Mouse (Mus musculus): Measurements from ENCODE around the gene Mmp19.
"Not testable (repeated sequence)": the region's sequence is repeated elsewhere in the genome, so short reads cannot be mapped to it uniquely, and the experiment has no call there.

Gene Mmp19

DNA sequence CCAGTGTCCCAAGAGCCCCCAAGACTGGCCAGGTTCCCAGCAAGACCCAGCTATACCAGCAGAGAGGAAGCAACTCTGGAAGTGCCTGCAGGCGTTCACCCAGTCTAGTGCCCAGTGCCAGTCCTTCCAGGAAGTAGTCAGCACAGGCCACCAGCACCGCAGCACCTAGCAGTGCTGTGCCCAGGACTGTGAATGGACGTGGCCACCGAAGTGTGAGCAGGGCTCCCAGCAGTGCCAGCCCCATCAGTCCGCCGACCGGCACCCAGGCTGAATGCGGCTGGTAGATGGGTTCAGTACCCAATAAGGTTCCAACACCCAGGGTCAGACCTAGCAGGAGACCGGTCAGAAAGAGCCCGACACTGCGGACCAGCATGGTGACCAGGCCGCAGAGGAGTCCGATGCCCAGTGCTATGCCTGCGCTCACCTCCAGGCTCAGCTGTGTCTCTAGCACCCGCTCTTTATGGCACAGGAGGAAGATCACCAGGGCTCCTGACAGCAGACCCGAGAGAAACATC, 11.3 kb downstream of the Mmp19 start:
- no peak for DNase-seq (ENCODE audit: low spot score in 2 of 2)

DNA sequence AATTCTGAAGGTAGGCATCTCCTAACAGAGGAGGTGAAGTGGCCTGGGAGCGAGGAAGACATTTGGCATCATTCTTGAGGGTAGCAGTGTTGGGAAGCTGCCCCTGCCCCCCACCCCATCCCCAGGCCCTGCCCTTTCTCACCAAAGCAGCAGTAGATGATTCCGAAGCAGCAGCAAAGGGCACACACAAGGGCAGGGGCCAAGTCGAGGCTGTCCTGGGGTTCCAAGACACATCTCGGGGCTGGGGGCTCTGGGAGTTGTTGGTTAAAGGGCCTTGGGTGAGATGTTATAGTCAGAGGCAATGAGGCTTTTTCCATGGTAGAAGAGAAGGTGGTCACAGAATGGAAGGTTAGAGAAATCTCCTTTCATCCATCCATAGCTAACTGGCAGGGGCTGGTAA, 12.2 kb downstream of the Mmp19 start:
- no peak for DNase-seq (ENCODE audit: low spot score in 2 of 2)

DNA sequence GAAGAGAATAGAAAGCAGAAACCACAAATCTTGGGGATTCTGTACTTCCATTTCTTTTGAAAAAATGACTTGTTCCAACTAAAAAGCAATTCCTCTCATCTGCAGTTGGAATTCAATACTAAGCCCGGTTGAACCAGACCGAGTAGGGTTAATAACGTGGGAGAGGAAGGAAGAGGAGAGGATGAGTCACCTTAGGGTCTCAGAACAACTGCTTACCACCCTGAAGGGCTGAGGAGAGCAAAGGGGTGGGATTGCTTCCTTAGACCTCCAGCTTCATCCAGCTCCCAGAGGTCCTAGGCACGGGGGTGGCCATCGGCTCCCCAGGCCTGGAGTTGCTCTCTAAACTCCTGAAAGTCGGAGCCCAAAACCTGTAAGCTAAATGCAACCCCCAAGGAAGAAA, 12.7 kb downstream of the Mmp19 start:
- no peak for DNase-seq (ENCODE audit: low spot score in 2 of 2)

DNA sequence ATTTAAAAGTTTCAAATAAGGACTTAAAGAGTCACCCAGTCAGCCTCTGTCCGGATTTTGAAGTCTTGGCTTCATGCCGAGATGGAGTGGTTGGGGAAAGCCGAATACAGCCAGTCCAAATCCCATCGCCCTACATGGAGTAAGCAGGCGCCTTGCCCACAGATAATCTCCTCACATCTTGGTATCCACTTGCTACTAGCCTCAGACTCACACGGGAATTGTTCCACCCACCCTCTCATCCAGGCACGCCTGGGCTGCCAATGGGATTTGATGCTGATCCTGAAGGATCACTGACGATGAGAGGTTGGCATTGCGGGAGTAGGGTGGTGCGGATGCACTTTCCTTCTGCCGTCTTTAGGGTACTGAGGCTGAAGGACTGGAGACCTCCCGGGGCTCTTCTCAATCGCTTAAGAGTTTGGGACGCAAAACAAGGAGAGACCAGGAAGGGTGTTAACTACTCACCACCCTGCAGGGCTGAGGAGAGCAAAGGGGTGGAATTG, 13.1 kb downstream of the Mmp19 start, which contains the start of gene Dnajc14:
TSS of gene Dnajc14 (plus strand) at position 292 of the 500 bp plus-strand sequence.
- peak; percentile 82 to 89 for DNase-seq (ENCODE audit: low spot score in 2 of 2)

DNA sequence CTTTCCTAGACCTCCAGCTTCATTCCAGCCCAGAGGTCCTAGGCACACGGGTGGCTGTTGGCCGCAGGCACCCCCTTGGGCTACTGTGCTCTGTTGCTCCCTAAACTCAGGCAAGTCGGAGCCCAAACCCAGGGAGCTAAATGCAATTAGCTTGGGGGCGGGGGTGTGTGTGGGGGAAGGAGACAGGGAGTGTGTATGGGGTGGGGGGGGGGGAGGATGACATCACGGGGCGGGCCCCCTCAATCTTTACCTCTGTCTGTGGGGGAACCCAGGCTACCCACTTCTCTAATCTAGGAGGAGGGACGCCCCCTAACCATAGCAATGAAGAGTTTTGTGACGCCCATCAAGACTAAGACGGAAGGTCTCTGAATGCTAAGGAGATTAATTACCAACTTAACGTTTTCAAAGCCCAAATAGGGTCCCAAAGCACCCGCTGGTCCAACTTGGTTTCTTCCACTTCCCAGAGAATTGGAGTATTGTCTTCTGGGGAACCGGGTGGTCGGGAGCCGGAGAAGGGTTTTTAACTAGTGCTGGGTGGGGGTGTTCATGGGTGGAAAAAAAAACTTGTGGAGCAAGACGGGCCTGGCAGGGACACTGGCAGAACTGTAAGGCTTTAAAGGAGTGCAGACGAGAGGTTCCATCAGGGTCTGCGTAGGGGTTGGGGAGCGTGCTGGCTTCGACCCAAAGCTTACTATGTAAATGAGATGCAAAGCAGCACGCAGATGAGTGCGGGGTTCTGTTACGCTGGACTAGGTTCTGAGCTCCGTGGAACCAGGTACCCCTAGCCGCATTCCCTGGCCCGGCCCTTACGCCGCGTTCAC, 13.8 kb downstream of the Mmp19 start, which contains the start of gene Tmem198b:
TSS of gene Tmem198b (minus strand) at position 100 of the 821 bp plus-strand sequence.
- DNase-seq (ENCODE audit: low spot score in 2 of 2) = peak; percentile 80 to 87

DNA sequence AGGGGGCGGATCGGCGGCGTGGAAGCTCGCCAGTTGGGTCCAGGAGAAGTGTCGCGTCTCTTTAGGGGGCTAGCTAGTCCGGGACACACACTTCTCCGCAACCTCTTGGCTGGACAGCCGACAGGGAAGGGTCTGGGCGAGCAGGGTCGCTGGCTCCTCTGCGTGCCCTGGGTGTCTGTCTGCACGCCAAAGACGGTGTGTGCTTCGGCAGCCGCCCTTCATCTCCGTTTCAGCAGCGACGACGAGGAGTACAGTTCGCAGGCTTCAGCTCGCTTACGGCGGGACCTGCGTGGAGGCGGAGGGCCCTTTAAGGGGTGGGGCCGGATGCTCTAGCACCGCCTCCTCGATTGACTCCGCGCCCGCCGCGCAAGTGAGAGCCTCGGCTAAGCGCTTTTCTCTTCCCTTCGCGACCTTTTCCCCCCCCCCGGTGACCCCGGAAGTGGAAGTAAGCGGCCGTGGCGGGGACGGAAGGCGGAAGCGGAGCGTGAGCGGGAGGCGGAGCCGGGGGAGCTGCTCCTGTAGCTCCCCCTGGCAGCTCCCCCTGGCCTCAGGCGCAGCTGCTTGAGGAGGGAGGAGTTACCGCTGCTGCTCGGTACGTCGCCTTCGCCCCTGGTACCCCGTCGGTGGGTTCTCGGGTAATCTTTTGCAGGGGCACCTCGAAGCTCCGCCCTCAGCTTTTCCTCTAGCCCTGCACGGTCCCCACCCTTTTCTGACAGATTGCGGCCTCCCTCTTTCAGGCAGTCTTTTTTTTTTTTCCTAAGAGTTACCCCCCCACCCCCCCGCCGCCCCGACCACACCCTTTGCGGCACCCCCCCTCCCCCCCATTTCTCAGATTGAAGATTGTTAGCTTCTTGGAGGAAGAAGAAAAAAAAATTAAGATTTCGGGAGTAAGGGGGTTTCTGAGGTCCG, 14.6 kb downstream of the Mmp19 start:
- peak; percentile 97 to 98 for DNase-seq (ENCODE audit: low spot score in 2 of 2)

DNA sequence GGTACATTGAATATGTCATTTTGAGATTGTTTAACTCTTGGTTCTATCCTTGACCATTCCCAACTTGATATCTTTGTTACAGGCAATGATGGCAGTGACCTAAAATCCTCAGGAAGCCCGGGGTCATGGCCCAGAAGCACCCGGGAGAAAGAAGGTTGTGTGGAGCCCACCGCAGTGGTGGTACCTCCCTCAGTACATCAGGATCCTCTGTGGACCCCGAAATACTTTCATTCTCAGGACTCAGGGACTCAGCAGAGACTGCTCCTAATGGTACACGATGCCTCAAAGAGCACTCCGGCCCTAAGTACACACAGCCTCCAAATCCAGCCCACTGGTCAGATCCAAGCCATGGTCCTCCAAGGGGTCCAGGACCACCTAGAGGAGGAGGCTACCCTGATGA, 15.4 kb downstream of the Mmp19 start:
- peak; percentile 37 to 41 for DNase-seq (ENCODE audit: low spot score in 2 of 2)

DNA sequence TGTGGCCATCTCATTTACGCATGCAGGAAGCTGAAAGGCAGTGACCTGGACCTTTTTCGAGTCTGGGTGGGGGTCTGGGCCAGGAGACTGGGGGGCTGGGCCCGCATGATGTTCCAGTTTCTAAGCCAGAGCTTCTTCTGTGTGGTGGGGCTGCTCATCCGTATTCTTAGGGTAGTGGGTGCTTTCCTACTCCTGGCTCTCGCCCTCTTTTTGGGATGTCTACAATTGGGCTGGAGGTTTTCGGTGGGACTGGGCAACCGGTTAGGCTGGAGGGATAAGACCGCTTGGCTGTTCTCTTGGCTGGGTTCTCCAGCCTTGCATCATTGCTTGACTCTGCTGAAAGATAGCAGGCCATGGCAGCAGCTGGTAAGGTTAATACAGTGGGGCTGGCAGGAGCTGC, 16.3 kb downstream of the Mmp19 start:
- no peak for DNase-seq (ENCODE audit: low spot score in 2 of 2)

DNA sequence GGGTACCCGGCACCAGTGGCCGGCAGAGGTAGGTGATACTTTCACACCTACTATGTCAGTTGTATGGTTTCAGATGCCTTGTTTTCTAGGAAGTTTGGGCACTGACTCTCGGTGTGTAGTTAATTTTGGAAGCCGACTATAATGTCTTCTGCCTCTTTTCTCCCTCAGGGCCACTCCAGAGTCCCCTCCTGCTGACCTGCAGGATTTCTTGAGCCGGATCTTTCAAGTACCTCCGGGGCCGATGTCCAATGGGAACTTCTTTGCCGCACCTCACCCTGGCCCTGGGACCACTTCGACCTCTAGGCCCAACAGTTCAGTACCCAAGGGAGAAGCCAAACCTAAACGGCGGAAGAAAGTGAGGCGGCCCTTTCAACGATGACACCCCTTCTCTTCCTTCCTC, 26.3 kb downstream of the Mmp19 start, which contains the start of gene Sarnp:
TSS of gene Sarnp (plus strand) at position 301 of the 400 bp plus-strand sequence.
- DNase-seq (ENCODE audit: low spot score in 2 of 2) = no peak

DNA sequence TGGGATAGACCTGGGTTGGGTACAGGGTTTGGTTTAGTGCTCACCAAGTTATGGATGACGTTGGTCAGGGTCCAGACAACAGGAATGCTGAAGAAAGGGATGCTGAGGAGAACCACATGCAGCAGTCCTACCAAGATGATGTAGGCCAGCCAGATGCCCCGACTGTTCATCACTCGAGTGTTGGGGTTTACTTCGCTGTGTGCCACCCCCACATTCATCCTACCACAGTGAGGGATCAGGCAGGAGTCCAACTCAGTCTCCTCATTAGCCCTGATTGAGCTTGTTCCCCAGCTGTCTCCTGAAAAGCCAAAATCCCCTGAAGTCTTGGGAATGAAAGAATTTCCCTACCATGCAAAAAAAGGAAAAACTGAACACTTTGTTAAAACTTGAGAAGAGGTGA, 29.5 kb downstream of the Mmp19 start:
- no peak for DNase-seq (ENCODE audit: low spot score in 2 of 2)

DNA sequence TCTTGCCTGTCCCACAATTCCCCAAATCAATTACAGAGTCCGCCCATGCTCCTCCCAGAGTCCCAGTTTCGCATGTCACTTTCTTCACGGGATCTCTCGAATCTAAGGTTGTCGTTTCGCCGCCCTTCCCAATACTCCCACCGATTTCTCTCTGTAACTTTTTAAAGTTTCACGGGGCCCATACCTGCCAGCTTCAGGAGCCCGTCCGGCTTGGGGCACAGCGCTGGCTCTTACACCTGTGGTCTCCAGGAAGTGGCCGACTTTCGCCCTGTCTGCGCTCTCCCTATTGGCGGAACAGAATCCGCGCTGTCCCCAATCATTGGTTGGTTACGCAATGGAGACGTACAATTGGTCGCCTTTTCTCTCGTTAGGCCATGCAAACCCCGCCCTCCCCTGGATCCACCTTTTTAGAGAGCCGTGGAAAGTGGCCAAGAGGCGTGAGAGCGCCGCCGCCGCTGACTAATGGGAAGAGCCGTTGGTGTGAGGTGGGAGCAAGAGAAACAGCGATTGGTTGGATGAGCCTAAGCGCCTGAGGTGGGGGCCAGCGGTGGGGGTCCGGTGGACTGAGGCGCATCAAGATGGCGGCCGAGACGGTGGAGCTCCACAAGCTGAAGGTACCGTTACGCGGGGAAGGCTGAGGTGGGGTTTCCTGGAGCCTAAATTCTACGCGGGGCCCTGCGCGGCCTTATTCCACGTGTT, 30.8 kb downstream of the Mmp19 start, which contains the start of gene Ormdl2:
TSS of gene Ormdl2 (minus strand) at position 288 of the 699 bp plus-strand sequence.
- peak; percentile 99 for DNase-seq (ENCODE audit: low spot score in 2 of 2)

DNA sequence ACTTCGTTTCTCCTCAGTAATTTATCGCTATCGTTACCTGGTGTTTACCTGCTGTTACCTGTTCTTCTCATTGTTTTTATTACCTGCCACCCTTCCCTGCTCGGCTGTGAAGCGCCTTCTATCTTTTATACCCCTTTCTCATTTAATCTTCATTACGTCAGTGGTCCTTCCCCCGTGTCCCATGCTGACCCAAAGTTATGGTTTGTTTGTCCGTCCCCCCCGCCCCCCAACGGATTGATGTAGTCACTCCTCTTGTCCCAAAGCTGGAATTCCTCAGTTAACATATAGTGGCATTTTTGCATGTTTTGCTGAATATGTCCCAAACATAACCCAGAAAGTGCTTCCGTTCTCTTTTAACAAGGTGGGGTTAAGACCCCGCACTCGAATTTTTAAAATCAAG, 31.4 kb downstream of the Mmp19 start:
- DNase-seq (ENCODE audit: low spot score in 2 of 2) = no peak

DNA sequence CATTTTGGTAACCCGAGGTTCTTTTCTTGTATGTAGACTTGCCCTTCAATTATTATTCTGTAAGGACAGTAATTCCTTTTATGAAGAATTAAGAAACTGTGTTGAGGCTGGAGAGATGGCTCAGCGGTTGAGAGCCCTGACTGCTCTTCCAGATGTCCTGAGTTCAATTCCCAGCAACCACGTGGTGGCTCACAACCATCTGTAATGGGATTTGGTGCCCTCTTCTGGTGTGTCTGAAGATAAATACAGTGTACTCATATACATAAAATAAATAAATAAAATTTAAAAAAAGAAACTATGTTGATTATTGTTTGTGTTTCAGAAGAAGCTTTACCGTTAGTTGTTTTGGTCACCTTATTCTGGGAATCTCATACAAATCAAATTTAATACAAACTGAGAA, 32.4 kb downstream of the Mmp19 start:
- not testable (repeated sequence) for DNase-seq (ENCODE audit: low spot score in 2 of 2)

DNA sequence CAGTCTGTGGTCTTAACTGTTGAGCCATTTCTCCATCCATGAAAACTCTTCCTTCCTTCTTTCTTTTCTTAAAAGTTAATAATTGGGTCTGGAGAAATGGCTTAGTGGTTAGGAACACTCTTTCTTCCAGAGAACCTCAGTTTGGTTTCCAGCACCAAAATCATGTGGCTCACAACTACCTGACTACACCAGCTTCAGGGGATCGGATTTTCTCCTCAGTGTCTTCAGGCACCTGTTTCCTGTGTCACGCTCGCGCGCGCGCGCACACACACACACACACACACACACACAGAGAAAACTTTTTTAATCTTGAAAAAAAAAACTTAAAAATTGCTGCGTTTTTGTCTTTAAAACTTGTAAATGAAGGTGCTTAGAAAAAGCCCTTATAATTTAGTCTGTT, 33.1 kb downstream of the Mmp19 start:
- DNase-seq (ENCODE audit: low spot score in 2 of 2) = no peak

DNA sequence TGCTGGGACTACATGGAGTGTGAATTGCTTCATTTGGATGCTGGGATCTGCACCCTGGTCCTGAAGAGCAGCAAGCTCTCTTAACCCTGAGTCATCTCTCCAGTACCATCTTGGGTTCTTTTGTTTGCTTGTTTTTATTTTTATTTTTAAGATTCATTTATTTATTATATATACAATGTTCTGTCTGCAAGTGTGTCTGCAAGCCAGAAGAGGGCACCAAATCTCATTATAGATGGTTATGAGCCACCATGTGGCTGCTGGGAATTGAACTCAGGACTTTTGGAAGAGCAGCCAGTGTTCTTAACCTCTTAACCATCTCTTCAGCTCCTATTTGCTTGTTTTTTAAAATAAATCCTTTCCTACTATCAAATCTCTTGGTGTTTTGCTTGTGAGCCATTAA, 46.7 kb downstream of the Mmp19 start:
- no peak for DNase-seq (ENCODE audit: low spot score in 2 of 2)

DNA sequence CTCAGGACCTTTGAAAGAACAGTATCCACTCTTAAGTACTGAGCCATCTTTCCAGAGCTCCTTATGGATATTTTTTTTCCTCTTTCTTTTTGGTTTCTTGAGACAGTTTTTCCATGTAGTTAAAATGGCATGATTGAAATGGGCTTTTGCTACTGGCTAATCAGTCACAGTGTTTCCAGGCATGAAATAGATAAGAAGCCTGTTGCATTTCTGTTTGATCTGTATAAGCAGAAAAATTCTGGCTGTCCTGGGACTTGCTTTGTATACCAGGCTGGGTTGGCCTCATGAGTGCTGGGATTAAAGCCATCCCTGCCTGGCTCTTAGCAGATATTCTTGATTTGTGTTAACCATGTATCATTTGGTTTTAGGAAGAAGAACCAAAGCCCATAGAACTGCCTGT, 48.7 kb downstream of the Mmp19 start:
- DNase-seq (ENCODE audit: low spot score in 2 of 2) = no peak

DNA sequence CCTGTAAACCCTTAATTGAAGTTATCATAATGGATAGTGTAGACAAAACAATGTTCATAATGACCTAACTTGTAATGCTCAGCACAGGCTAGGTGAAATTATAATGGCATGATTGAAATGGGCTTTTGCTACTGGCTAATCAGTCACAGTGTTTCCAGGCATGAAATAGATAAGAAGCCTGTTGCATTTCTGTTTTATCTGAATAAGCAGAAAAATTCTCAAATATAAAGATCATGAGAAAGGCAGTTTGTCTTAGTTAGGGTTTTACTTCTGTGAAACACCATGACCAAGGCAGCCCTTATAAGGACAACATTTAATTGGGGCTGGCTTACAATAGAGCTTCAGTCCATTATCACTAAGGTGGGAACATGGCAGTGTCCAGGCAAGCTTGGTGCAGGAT, 49.9 kb downstream of the Mmp19 start:
- no peak for DNase-seq (ENCODE audit: low spot score in 2 of 2)

DNA sequence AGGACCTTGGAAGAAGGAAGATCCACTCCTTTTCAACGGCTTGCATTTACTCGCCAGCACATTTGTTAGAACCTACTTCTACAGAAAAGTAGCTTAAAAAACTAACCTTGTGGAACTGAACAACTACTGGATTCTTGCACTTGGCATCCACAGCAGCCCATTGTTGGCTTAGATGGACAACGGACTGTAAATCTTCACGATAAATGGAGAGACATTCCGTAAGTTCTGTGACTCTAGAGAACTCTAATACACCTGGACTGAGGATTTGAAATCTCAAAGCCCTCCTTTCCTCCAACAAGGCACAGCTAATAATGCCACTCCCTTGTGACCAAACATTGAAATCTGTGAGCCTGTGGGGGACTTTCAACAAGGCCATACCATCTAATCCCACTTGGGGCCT, 52.5 kb downstream of the Mmp19 start:
- DNase-seq (ENCODE audit: low spot score in 2 of 2) = no peak

DNA sequence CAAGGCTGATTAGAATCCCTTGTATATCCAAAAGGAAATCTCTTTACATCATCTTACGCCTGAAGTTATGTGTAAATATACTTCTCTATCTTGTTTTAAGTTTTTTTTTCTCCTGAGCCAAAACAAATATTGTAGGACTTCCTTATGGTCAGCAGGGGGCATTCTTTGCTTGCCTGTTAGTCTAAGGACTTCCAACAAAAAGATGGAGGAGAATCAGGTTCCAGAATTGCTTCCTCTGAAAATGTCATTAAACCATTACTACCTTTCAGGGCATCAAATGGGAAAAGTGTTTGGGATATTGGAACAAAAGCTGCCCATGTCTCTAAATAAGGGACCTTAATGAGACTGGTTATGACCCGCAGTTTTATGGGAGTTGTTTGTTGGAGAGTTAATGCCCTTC, 54.8 kb downstream of the Mmp19 start:
- DNase-seq (ENCODE audit: low spot score in 2 of 2) = no peak

DNA sequence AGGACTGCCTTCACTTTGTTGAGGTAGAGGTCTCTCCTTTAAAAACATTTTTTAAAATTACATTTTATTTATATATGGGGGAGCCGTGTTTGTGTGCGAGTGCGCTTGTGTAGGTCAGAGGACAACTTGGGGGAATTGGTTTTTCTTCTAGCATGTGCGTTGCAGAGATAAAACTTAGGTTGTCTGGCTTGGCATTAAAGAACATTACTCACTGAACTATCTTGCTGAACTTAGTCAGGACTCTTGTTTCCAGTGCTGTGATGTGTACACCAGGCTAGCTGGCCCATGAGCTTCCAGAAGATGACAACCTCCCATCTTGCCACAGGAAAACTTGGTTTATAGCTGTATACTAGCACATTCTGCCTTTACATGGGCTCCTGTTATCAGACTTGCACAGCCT, 56.0 kb downstream of the Mmp19 start:
- no peak for DNase-seq (ENCODE audit: low spot score in 2 of 2)

DNA sequence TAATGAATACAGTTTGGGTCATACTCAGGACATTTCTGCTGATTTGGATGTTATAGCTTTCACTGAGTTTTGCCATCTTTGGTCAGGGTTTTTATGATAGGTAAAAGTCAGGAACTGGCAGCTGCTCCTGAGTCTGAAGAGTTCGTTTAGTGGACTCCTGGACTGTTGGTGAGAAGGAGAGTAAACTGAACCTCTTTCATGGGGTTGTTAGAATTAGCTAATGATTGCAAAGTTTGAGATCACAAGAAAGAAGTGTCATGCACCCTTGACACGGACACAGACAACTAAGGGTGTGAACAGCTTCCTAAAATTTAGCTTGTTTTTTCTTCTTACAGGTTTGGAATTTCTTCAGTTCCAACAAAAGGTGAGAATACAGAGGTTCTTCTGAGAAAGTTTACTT, 57.7 kb downstream of the Mmp19 start:
- DNase-seq (ENCODE audit: low spot score in 2 of 2) = no peak
